Mouse (Mus musculus): ENCODE measurements around the gene Tmem115.

DNA sequence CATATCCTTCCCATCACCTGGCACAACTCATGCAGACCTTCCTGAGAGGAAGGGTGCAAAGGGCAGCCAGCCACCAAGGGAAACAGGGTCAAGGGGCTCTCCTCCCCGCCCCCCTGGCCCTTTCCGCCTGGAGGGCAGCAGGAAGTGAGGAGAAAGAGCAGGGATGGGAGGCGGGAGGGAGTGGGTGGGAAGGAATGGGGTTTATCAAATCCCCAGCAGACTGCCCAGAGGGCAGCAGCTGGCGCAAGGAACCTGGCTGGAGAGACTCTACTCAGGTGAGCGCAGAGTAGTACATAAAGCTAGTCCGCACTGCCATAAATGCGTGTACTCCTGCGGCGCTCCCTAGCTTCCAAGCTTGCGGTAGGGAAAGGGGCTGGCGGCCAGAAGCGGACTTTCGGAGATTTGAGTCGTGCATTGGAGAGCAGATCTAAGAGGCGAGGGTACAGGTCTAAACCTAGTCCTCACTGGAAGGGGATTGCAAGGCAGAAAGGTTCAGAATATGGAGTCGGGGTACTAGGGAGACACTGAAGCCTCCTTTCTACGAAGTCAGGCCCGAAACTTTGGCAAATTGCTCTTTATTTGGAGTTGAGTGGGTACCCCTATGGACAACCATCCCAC lies 34.1 kb downstream of the Tmem115 start, which contains the start of gene Hyal2:
- no peak for TF ChIP-seq GATA1 (IDR thresholded peaks at IDR 0.05; ENCODE audit: low read length)
- no peak for TF ChIP-seq TAL1 (IDR thresholded peaks at IDR 0.05; ENCODE audit: low read length)
